Mouse (Mus musculus) liver, embryonic 15.5 days (tissue): ENCODE results near the gene 4930578C19Rik. TPM values are rescaled to one million over a fixed set of nuclear protein-coding genes. Genes with fewer than 3 reads are reported as not detected.

Experiments used
- ATAC-seq: fragments of 200-750 bp; cut with Nextera tagmentation; 2 replicates; pipeline ENCODE4 v1.8.0; 2017; ENCODE audit warnings: moderate number of reproducible peaks, mild to moderate bottlenecking, moderate library complexity; ENCODE audit not compliant: insufficient read depth
- H3K27ac ChIP-seq: fragments of 300-500 bp; sonication (generic); replicated peaks from 2 replicates; pipeline ENCODE4 v1.5.1; 2015; ENCODE audit warnings: mild to moderate bottlenecking, inconsistent platforms
- H3K27me3 ChIP-seq: fragments of 300-500 bp; sonication (generic); 2 replicates; pipeline ENCODE4 v1.6.1; 2015; ENCODE audit warnings: mild to moderate bottlenecking, inconsistent platforms
- H3K36me3 ChIP-seq: fragments of 300-500 bp; sonication (generic); replicated peaks from 2 replicates; pipeline ENCODE4 v1.6.1; 2015; ENCODE audit warnings: moderate library complexity, mild to moderate bottlenecking, inconsistent platforms
- H3K4me1 ChIP-seq: fragments of 300-500 bp; sonication (generic); replicated peaks from 2 replicates; pipeline ENCODE4 v1.6.1; 2015; ENCODE audit warnings: inconsistent platforms
- H3K4me2 ChIP-seq: fragments of 300-500 bp; sonication (generic); 2 replicates; pipeline ENCODE4 v1.6.1; 2015; ENCODE audit warnings: moderate library complexity, mild to moderate bottlenecking, inconsistent platforms
- H3K4me3 ChIP-seq: fragments of 300-500 bp; sonication (generic); replicated peaks from 2 replicates; pipeline ENCODE4 v1.5.1; 2015; ENCODE audit warnings: mild to moderate bottlenecking, inconsistent platforms
- H3K9ac ChIP-seq: fragments of 300-500 bp; sonication (generic); 2 replicates; pipeline ENCODE4 v1.6.1; 2015; ENCODE audit warnings: moderate library complexity, mild to moderate bottlenecking, inconsistent platforms
- H3K9me3 ChIP-seq: fragments of 300-500 bp; sonication (generic); replicated peaks from 2 replicates; pipeline ENCODE4 v1.6.1; 2016; ENCODE audit warnings: inconsistent platforms
- WGBS: fragments of 180-500 bp; shearing (Covaris S2); methylation state at CpG from one replicate; pipeline ENCODE4 v1.1.7; 2015; ENCODE audit warnings: mixed read lengths; ENCODE audit not compliant: insufficient replicate concordance; 5-methylcytosine and 5-hydroxymethylcytosine counted together
- polyA plus RNA-seq: library from polyadenylated mRNA; unstranded; fragments of >200 nt; fragmentation: Nextera tagmentation; extraction: Ambion mirVana; gene quantifications from 2 replicates; pipeline ENCODE4 v1.2.1, GENCODE M21; 2015

The 4930578C19Rik gene
- polyA plus RNA-seq, result 0.03 TPM in 1 of 2 replicates, not detected in the other

DNA sequence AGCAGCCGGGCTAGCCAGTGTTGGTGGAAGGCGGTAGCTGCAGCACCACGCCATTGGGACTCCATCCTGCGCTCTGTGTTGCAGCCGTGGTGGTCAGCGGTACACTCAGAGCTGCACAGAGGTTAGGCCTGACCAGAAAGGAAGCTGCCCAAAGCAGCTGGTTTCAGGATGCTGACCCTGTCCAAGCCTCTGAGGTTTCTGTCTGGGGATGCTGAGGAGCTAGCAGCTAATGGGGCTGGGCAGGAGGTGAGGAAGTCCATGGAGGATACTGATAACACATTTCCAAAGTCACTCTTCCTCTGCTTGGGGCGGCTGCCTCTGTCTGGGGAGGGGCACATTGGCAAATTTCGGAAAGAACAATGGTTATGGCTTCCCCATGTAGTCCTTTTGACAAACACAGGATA is at the start of gene 4930578C19Rik:
Gene 4930578C19Rik, minus strand, starts transcription at position 200 of the 404 bp plus-strand sequence.
- 38% methylated on average over 8 of the region's 8 CpGs for WGBS

DNA sequence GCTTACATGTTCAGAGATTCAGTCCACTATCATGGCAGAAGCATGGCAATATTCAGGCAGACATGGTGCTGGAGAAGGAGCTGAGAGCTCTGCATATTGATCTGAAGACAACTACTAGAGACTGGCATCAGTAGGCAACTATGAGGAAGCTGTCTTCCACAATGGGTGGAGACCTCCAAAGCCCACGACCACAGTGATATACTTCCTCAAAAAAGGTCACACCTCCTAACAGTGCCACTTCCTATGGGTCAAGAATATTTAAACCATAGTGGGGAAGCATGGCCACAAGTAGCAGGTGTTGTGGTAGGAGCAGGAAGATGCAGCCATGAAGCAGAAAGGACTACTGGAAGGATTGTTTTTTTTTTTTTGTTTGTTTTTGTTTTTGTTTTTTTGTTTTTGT is 6.5 kb upstream of the 4930578C19Rik start:
- no peaks in the 10 kb centered on the region for H3K4me1 ChIP-seq

More for the DNA sequence above, at the start of gene 4930578C19Rik:
- no peaks in the 10 kb centered on the region for H3K4me1 ChIP-seq
- no peak within 1 kb of the TSS for H3K4me2 ChIP-seq
- H3K9me3 ChIP-seq, result no peaks in the 10 kb centered on the region
- no peaks in the 10 kb centered on the region for H3K27me3 ChIP-seq
- no peak within 1 kb of the TSS for H3K9ac ChIP-seq
- no peak within 1 kb of the TSS for H3K4me3 ChIP-seq
- no peaks in the 10 kb centered on the region for H3K36me3 ChIP-seq
- ATAC-seq, result no peak
- H3K27ac ChIP-seq, result no peak within 1 kb of the TSS

DNA sequence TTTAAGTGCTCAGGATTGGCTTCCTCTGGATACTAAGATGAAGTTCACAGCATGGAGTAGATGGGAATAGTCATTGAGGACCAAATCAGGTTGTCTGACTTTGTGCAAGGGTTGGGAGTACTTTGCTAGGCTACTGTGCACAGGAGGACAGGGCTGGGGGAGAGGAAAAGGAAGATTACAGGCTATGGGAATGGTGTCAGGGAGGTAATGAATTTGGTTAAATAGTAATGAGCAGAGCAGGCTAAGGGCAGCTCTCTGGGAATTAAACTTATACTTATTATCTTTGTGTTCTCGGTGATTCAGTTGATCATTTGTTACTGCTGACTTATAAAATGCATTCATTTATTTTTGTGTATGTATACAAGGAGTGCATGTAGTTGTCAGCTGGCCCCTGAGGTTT is 1.7 kb upstream of the 4930578C19Rik start:
- WGBS, result 68% methylated on average over 1 of the region's 1 CpGs

More for the DNA sequence above, 6.5 kb upstream of the 4930578C19Rik start:
- Histone ChIP-seq H3K36me3 (no peaks in the 10 kb centered on the region), H3K9ac (no peak overlapping the region), H3K4me2 (no peak overlapping the region), H3K4me3 (no peak overlapping the region), H3K27ac (no peak overlapping the region), H3K9me3 (no peaks in the 10 kb centered on the region), H3K27me3 (no peaks in the 10 kb centered on the region)
- WGBS, result 14% methylated on average over 1 of the region's 1 CpGs
- no peak for ATAC-seq

DNA sequence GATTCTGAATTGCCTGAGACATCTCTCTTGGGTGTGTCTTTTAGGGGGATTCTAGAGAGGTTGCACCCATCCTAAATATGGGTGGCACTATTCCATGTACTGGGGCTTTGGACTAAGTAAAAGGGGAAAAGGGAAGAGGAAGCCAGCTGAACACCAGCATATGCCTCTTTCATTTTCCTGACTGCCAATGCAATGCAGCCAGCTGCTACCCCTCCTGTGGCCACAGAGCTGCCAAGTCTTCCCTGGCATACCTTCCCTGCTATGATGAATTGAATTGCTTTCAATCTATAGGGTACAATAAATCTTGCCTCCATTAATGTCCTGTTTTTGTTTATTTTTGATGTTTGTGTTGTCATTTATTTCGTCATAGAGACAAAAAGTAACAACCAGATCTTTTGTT is 9.6 kb downstream of the 4930578C19Rik start:
- WGBS, result 17% methylated on average over 1 of the region's 1 CpGs
- H3K4me3 ChIP-seq, result no peak overlapping the region
- H3K9me3 ChIP-seq, result no peaks in the 10 kb centered on the region
- no peak overlapping the region for H3K4me2 ChIP-seq
- no peak for ATAC-seq
- no peaks in the 10 kb centered on the region for H3K4me1 ChIP-seq
- no peak overlapping the region for H3K9ac ChIP-seq
- no peaks in the 10 kb centered on the region for H3K27me3 ChIP-seq
- H3K27ac ChIP-seq, result no peak overlapping the region
- H3K36me3 ChIP-seq, result no peaks in the 10 kb centered on the region

More for the DNA sequence above, 1.7 kb upstream of the 4930578C19Rik start:
- no peaks in the 10 kb centered on the region for H3K4me1 ChIP-seq
- no peak overlapping the region for H3K4me3 ChIP-seq
- no peaks in the 10 kb centered on the region for H3K36me3 ChIP-seq
- H3K27me3 ChIP-seq, result no peaks in the 10 kb centered on the region
- no peak overlapping the region for H3K9ac ChIP-seq
- H3K9me3 ChIP-seq, result no peaks in the 10 kb centered on the region
- ATAC-seq, result no peak
- no peak overlapping the region for H3K27ac ChIP-seq
- H3K4me2 ChIP-seq, result no peak overlapping the region

DNA sequence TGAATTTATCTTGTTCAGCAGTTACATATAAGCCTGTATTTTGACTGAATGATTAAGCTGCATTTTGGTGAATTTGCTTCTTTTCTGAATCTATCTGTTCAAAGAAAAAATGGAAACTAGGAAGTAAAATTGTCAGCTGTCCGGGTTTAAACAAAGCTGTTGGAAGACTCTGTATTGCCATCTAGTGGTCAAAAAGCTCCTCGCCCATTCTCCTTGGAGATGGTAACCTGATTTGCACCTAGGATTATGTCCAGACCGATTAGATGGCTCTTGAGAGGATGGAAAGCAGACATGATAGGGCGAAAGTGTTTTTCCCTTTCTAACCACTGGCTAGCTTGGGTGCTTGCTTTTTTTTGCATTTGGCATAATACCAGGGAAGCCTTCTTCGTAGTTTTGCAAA is 19.1 kb downstream of the 4930578C19Rik start:
- no peaks in the 10 kb centered on the region for H3K9me3 ChIP-seq

DNA sequence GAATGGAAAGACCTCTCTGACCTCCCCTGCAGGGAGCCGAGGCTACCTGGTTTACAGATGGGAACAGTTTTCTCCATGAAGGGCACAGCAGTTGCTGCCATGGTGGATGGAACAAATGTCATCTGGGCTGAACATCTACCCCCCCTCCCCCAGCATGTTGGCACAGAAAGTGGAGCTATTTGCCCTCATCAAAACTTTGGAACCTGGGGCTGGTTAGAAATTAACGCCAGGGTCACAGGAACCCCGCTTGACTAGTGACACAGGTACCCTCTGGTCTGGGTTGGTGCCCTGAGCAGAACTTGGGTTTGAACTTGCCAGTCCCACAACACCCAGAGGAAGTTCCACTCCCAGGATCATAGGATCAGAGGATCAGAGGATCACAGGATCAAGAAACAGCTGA is 35.7 kb downstream of the 4930578C19Rik start:
- 68% methylated on average over 3 of the region's 3 CpGs for WGBS
- ATAC-seq, result no peak
- H3K36me3 ChIP-seq, result no peaks in the 10 kb centered on the region
- H3K27me3 ChIP-seq, result no peaks in the 10 kb centered on the region
- no peak overlapping the region for H3K4me3 ChIP-seq
- H3K9me3 ChIP-seq, result no peaks in the 10 kb centered on the region
- no peak overlapping the region for H3K4me2 ChIP-seq
- no peaks in the 10 kb centered on the region for H3K4me1 ChIP-seq
- H3K27ac ChIP-seq, result no peak overlapping the region
- no peak overlapping the region for H3K9ac ChIP-seq

More for the DNA sequence above, 19.1 kb downstream of the 4930578C19Rik start:
- Histone ChIP-seq H3K36me3 (no peaks in the 10 kb centered on the region), H3K9ac (no peak overlapping the region), H3K27ac (no peak overlapping the region), H3K4me1 (no peaks in the 10 kb centered on the region), H3K4me3 (no peak overlapping the region), H3K27me3 (no peaks in the 10 kb centered on the region), H3K4me2 (no peak overlapping the region)
- no peak for ATAC-seq
- 27% methylated on average over 5 of the region's 5 CpGs for WGBS

DNA sequence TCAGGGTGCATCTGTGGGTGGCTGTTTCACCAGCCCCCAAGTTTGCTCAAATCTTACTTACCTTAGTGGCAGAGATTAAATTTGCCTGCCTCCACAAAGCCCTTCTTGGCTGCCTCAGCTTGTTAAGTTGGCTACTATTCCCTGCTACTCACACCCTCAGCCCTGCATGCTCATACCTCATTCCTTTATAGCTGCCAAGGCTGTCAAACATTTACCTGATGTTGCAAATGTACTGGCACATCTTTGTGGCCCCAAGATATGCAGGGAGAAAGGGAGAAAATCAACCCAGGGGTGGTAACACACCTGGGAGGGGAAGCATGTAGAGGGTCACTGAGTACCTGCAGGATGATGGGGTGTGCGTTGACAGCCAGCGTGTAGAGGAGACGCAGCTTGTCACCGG is 38.0 kb downstream of the 4930578C19Rik start:
- no peak overlapping the region for H3K4me2 ChIP-seq
- no peaks in the 10 kb centered on the region for H3K4me1 ChIP-seq
- no peak overlapping the region for H3K9ac ChIP-seq
- H3K27me3 ChIP-seq, result no peaks in the 10 kb centered on the region
- H3K27ac ChIP-seq, result no peak overlapping the region
- ATAC-seq, result no peak
- no peaks in the 10 kb centered on the region for H3K36me3 ChIP-seq
- 73% methylated on average over 4 of the region's 4 CpGs for WGBS
- no peak overlapping the region for H3K4me3 ChIP-seq
- H3K9me3 ChIP-seq, result no peaks in the 10 kb centered on the region

DNA sequence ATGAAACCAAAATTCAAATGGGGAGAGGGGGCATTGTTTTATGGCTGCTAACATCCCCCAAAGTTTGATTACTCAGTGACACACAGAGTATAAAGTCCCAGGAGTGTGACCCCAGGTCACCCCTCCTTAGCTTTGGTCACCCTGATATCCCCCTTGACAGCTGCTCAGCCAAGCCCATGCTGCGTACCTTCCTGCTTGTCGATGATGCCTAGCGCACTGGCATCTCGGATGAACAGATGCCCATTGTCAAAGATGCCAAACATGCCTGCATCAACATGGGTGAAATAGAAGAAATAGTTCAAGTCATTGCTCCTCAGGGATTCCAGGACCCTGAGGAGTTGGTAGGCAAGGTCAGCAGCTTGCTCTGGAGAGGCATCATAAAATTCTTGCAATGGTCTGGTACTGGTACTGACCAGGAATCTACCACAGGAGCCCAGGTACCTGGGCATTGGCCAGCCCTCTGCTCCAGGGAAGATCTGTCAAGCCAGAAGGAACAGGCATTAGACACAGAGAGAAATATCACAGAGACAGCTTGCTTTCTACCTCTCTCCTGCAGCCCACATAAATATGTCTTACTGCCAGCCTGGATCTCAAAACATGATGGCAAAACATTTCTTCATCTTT is 40.9 kb downstream of the 4930578C19Rik start:
- no peak overlapping the region for H3K9ac ChIP-seq
- H3K4me2 ChIP-seq, result no peak overlapping the region
- no peak overlapping the region for H3K4me3 ChIP-seq
- ATAC-seq, result no peak
- no peaks in the 10 kb centered on the region for H3K36me3 ChIP-seq
- 71% methylated on average over 4 of the region's 4 CpGs for WGBS
- no peaks in the 10 kb centered on the region for H3K4me1 ChIP-seq
- H3K9me3 ChIP-seq, result no peaks in the 10 kb centered on the region
- H3K27ac ChIP-seq, result no peak overlapping the region
- H3K27me3 ChIP-seq, result no peaks in the 10 kb centered on the region

DNA sequence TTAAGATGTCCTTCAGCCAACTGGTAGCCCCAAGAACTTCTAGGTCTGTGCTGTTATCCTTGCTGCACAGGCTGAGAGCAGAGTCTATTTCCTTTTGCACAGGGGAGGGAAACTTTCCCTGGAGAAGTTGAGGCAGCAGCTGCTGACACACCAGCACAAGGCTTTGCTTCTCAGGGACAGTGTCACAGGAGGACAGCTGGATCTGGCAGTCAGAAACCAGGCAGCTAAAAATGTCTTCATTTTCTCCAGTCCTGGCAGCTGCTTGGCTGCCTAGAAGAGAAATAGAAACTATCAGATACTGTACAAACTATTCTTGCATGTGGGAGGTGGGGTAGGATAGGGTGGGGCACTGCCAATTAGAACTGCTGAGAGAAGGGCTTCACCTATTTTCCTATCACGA is 42.2 kb downstream of the 4930578C19Rik start:
- WGBS, result 42% methylated on average over 1 of the region's 1 CpGs
- Histone ChIP-seq H3K36me3 (no peaks in the 10 kb centered on the region), H3K27me3 (no peaks in the 10 kb centered on the region), H3K9ac (no peak overlapping the region), H3K27ac (no peak overlapping the region), H3K9me3 (no peaks in the 10 kb centered on the region), H3K4me3 (no peak overlapping the region), H3K4me1 (no peaks in the 10 kb centered on the region), H3K4me2 (no peak overlapping the region)
- ATAC-seq, result no peak

DNA sequence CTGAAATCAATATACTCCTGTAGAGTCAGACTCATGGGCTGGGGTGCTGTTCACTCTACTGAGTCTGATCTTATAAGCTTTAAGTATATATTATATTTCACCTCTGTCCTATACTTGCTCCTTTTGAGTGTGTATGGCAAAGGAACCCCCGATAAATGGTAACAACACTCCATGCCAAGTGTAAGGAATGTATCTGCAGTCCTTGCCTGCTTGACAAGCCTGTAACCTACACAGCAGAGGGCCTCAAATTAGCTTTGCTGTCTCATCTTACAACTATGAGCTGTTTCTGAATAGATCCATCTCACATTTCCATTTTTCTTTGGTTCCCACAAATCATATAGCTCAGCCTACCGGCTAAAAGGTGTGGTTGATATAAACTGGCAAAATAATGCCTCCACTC is 46.6 kb downstream of the 4930578C19Rik start:
- H3K4me1 ChIP-seq, result no peaks in the 10 kb centered on the region
- no peaks in the 10 kb centered on the region for H3K36me3 ChIP-seq
- H3K27ac ChIP-seq, result no peak overlapping the region
- no peak for ATAC-seq
- WGBS, result 62% methylated on average over 2 of the region's 2 CpGs
- no peaks in the 10 kb centered on the region for H3K9me3 ChIP-seq
- no peak overlapping the region for H3K9ac ChIP-seq
- H3K4me3 ChIP-seq, result no peak overlapping the region
- no peaks in the 10 kb centered on the region for H3K27me3 ChIP-seq
- no peak overlapping the region for H3K4me2 ChIP-seq

DNA sequence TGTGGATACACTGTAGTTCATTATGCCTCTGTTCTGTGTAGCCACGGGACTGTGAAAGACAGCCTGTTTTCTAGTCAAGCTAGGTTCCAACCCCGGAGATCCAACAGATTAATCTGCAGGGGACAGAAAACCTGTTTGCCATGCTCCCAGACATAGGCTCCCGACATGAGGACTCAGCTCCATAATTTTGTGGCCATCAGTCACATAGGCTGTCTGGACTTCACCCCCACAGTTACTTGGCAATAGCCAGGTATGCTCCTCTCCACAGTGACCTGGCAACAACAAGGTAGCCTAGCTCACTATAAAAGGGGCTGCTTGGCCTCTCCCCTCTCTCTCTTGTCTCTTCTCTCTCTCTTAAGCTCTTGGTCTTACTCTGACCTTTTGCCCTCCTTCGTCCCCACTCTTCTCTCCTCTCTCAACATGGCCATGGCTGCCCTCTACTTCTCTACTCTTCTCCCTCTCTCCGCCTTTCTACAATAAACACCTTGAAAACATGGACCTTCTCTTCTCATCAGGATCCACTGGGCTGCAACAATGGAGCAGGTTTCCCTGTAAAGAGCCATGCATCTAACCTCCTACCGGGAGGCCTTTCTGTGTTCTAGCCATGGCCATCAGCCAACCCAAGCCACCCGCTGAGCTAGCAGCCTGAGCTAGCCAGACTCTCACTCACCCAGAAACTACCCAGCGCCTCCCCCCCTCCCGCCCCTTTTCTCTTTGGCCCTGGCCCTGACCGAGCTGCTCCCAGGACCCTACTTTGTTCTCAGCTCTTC is 49.9 kb downstream of the 4930578C19Rik start:
- Histone ChIP-seq H3K27ac (no peak overlapping the region), H3K4me3 (no peak overlapping the region), H3K4me1 (no peaks in the 10 kb centered on the region), H3K36me3 (no peaks in the 10 kb centered on the region), H3K9me3 (no peaks in the 10 kb centered on the region), H3K27me3 (no peaks in the 10 kb centered on the region), H3K9ac (no peak overlapping the region), H3K4me2 (no peak overlapping the region)
- WGBS, result 59% methylated on average over 10 of the region's 10 CpGs
- ATAC-seq, result no peak
